Mouse (Mus musculus) lung, embryonic 15.5 days (tissue): ENCODE data around the gene Fbxo17. TPM values are rescaled to one million over a fixed set of nuclear protein-coding genes. Genes with fewer than 3 reads are reported as not detected.
A peak's percentile ranks its signal among the peaks of the same experiment; 100 is the strongest.

Source experiments
- ATAC-seq: fragments of 200-750 bp; cut with Nextera tagmentation; 2 replicates; pipeline ENCODE4 v1.8.0; 2017; ENCODE audit warnings: moderate number of reproducible peaks, borderline replicate concordance; ENCODE audit not compliant: low FRiP score, low TSS enrichment; ENCODE audit errors: extremely low read depth
- H3K27ac ChIP-seq: fragments of 300-500 bp; sonication (generic); 2 replicates; pipeline ENCODE4 v1.5.1; 2015; ENCODE audit warnings: moderate library complexity, mild to moderate bottlenecking, inconsistent platforms
- H3K27me3 ChIP-seq: fragments of 300-500 bp; sonication (generic); 2 replicates; pipeline ENCODE4 v1.6.1; 2015; ENCODE audit warnings: inconsistent platforms
- H3K36me3 ChIP-seq: fragments of 300-500 bp; sonication (generic); 2 replicates; pipeline ENCODE4 v1.6.1; 2015; ENCODE audit warnings: inconsistent platforms
- H3K4me1 ChIP-seq: fragments of 300-500 bp; sonication (generic); 2 replicates; pipeline ENCODE4 v1.6.1; 2015; ENCODE audit warnings: inconsistent platforms
- H3K4me2 ChIP-seq: fragments of 300-500 bp; sonication (generic); 2 replicates; pipeline ENCODE4 v1.6.1; 2015; ENCODE audit warnings: inconsistent platforms, mild to moderate bottlenecking, moderate library complexity
- H3K4me3 ChIP-seq: fragments of 300-500 bp; sonication (generic); 2 replicates; pipeline ENCODE4 v1.5.1; 2015; ENCODE audit warnings: mild to moderate bottlenecking, inconsistent platforms
- H3K9ac ChIP-seq: fragments of 300-500 bp; sonication (generic); 2 replicates; pipeline ENCODE4 v1.6.1; 2015; ENCODE audit warnings: inconsistent platforms
- H3K9me3 ChIP-seq: fragments of 300-500 bp; sonication (generic); 2 replicates; pipeline ENCODE4 v1.6.1; 2016; ENCODE audit warnings: inconsistent platforms
- WGBS: fragments of 180-500 bp; shearing (Covaris S2); methylation state at CpG from one replicate; pipeline ENCODE4 v1.1.7; 2015; 5-methylcytosine and 5-hydroxymethylcytosine counted together
- polyA plus RNA-seq: library from polyadenylated mRNA; unstranded; fragments of >200 nt; fragmentation: Nextera tagmentation; extraction: Ambion mirVana; gene quantifications from 2 replicates; pipeline ENCODE4 v1.2.1, GENCODE M21; 2015

Gene Fbxo17
- polyA plus RNA-seq, 1 experiment from 2014 or later = 15.6 TPM

GRCm38 (mm10) chr7:28741368-28741708 lies 24.7 kb downstream of the Fbxo17 start:
- Histone ChIP-seq H3K27ac (peak overlapping the region; percentile 37; the same call in 1 of the 2 replicates), H3K27me3 (no peaks in the 10 kb centered on the region), H3K36me3 (peaks cover 33% of the 10 kb centered on the region), H3K4me2 (peak overlapping the region; percentile 77), H3K4me3 (peak overlapping the region; percentile 79), H3K9me3 (no peaks in the 10 kb centered on the region), H3K9ac (peak overlapping the region; percentile 82), H3K4me1 (peaks cover 17% of the 10 kb centered on the region)
- peak; percentile 7; the same call in 1 of the 2 replicates for ATAC-seq
- WGBS = 1% methylated on average over 13 of the region's 13 CpGs

- no peaks in the 10 kb centered on the region for H3K9me3 ChIP-seq
- H3K4me1 ChIP-seq = peaks cover 17% of the 10 kb centered on the region
- peak within 1 kb of the TSS; percentile 77 for H3K4me2 ChIP-seq
- peak; percentile 98 for ATAC-seq
- peak within 1 kb of the TSS; percentile 82 for H3K9ac ChIP-seq
- under 1% methylated on average over 39 of the region's 39 CpGs for WGBS
- peaks cover 35% of the 10 kb centered on the region for H3K36me3 ChIP-seq
- H3K4me3 ChIP-seq = peak within 1 kb of the TSS; percentile 79
- H3K27me3 ChIP-seq = no peaks in the 10 kb centered on the region
- H3K27ac ChIP-seq = peak within 1 kb of the TSS; percentile 92
Measured at GRCm38 (mm10) chr7:28741709-28742438, 25.3 kb downstream of the Fbxo17 start, which contains the start of the genes Mrps12 and Sars2. Gene Mrps12, minus strand, starts transcription at chr7:28741820. Gene Sars2, plus strand, starts transcription at chr7:28741992.

- H3K9me3 ChIP-seq = no peaks in the 10 kb centered on the region
- no peaks in the 10 kb centered on the region for H3K27me3 ChIP-seq
- no peak overlapping the region for H3K9ac ChIP-seq
- no peak overlapping the region for H3K27ac ChIP-seq
- H3K4me2 ChIP-seq = no peak overlapping the region
- peaks cover 18% of the 10 kb centered on the region for H3K36me3 ChIP-seq
- no peaks in the 10 kb centered on the region for H3K4me1 ChIP-seq
- H3K4me3 ChIP-seq = no peak overlapping the region
- WGBS = 90% methylated on average over 7 of the region's 7 CpGs
- ATAC-seq = peak; percentile 15; the same call in 1 of the 2 replicates
Measured at GRCm38 (mm10) chr7:28749935-28750334, 33.3 kb downstream of the Fbxo17 start.

GRCm38 (mm10) chr7:28756079-28756478 lies 39.5 kb downstream of the Fbxo17 start, which contains the start of gene Ccer2:
Gene Ccer2, plus strand, starts transcription at chr7:28756174.
- Histone ChIP-seq H3K9ac (no peak within 1 kb of the TSS), H3K4me3 (no peak within 1 kb of the TSS), H3K4me1 (0 out of 2 replicates have a peak, but pooled peaks cover 7% of the 10 kb centered on the region), H3K36me3 (peaks cover 16% of the 10 kb centered on the region; the same call in 1 of the 2 replicates), H3K27ac (no peak within 1 kb of the TSS), H3K27me3 (peaks cover 15% of the 10 kb centered on the region), H3K9me3 (no peaks in the 10 kb centered on the region), H3K4me2 (no peak within 1 kb of the TSS)
- ATAC-seq = no peak
- WGBS = 1% methylated on average over 17 of the region's 17 CpGs

GRCm38 (mm10) chr7:28758623-28759022 lies 42.0 kb downstream of the Fbxo17 start:
- no peak overlapping the region for H3K27ac ChIP-seq
- peaks cover 25% of the 10 kb centered on the region; the same call in 1 of the 2 replicates for H3K36me3 ChIP-seq
- 87% methylated on average over 13 of the region's 13 CpGs for WGBS
- H3K9ac ChIP-seq = no peak overlapping the region
- 0 out of 2 replicates have a peak, but pooled peaks cover 7% of the 10 kb centered on the region for H3K4me1 ChIP-seq
- H3K9me3 ChIP-seq = no peaks in the 10 kb centered on the region
- H3K4me2 ChIP-seq = no peak overlapping the region
- H3K4me3 ChIP-seq = no peak overlapping the region
- H3K27me3 ChIP-seq = peaks cover 15% of the 10 kb centered on the region
- no peak for ATAC-seq

- peaks cover 8% of the 10 kb centered on the region for H3K4me1 ChIP-seq
- H3K36me3 ChIP-seq = peaks cover 25% of the 10 kb centered on the region; the same call in 1 of the 2 replicates
- H3K4me3 ChIP-seq = no peak overlapping the region
- H3K4me2 ChIP-seq = no peak overlapping the region
- H3K27ac ChIP-seq = no peak overlapping the region
- H3K9ac ChIP-seq = no peak overlapping the region
- ATAC-seq = no peak
- no peaks in the 10 kb centered on the region for H3K9me3 ChIP-seq
- no peaks in the 10 kb centered on the region for H3K27me3 ChIP-seq
- 84% methylated on average over 9 of the region's 9 CpGs for WGBS
Measured at GRCm38 (mm10) chr7:28761907-28762306, 45.3 kb downstream of the Fbxo17 start.

- Histone ChIP-seq H3K9me3 (no peaks in the 10 kb centered on the region), H3K4me1 (peaks cover 16% of the 10 kb centered on the region), H3K4me2 (peak overlapping the region; percentile 63), H3K4me3 (peak overlapping the region; percentile 70), H3K27ac (no peak overlapping the region), H3K9ac (no peak overlapping the region), H3K36me3 (peaks cover 16% of the 10 kb centered on the region; the same call in 1 of the 2 replicates), H3K27me3 (no peaks in the 10 kb centered on the region)
- 76% methylated on average over 6 of the region's 6 CpGs for WGBS
- no peak for ATAC-seq
Measured at GRCm38 (mm10) chr7:28765211-28765610, 48.6 kb downstream of the Fbxo17 start.

GRCm38 (mm10) chr7:28766173-28766879 lies 49.7 kb downstream of the Fbxo17 start, which contains the start of gene Sirt2:
Gene Sirt2, plus strand, starts transcription at chr7:28766735.
- Histone ChIP-seq H3K4me1 (peaks cover 16% of the 10 kb centered on the region), H3K4me2 (peak within 1 kb of the TSS; percentile 63), H3K27me3 (no peaks in the 10 kb centered on the region), H3K4me3 (peak within 1 kb of the TSS; percentile 70), H3K9me3 (no peaks in the 10 kb centered on the region), H3K27ac (no peak within 1 kb of the TSS), H3K9ac (peak within 1 kb of the TSS; percentile 59), H3K36me3 (peaks cover 10% of the 10 kb centered on the region; the same call in 1 of the 2 replicates)
- ATAC-seq = peak; percentile 99
- under 1% methylated on average over 45 of the region's 45 CpGs for WGBS

GRCm38 (mm10) chr7:28766910-28767309 lies 50.3 kb downstream of the Fbxo17 start:
- Histone ChIP-seq H3K27me3 (no peaks in the 10 kb centered on the region), H3K4me2 (peak overlapping the region; percentile 59), H3K9ac (peak overlapping the region; percentile 49), H3K27ac (no peak overlapping the region), H3K36me3 (peaks cover 4% of the 10 kb centered on the region; the same call in 1 of the 2 replicates), H3K4me1 (peaks cover 16% of the 10 kb centered on the region), H3K9me3 (no peaks in the 10 kb centered on the region), H3K4me3 (peak overlapping the region; percentile 70)
- ATAC-seq = no peak
- 5% methylated on average over 14 of the region's 14 CpGs for WGBS

GRCm38 (mm10) chr7:28767462-28767965 lies 50.9 kb downstream of the Fbxo17 start, which contains the start of gene Nfkbib:
Gene Nfkbib, minus strand, starts transcription at chr7:28767512.
- H3K4me2 ChIP-seq = peak within 1 kb of the TSS; percentile 63
- peak within 1 kb of the TSS; percentile 70 for H3K4me3 ChIP-seq
- H3K27ac ChIP-seq = no peak within 1 kb of the TSS
- peak within 1 kb of the TSS; percentile 49 for H3K9ac ChIP-seq
- no peaks in the 10 kb centered on the region for H3K9me3 ChIP-seq
- no peaks in the 10 kb centered on the region for H3K36me3 ChIP-seq
- ATAC-seq = no peak
- 52% methylated on average over 7 of the region's 7 CpGs for WGBS
- H3K27me3 ChIP-seq = no peaks in the 10 kb centered on the region
- peaks cover 16% of the 10 kb centered on the region for H3K4me1 ChIP-seq

GRCm38 (mm10) chr7:28769414-28769958 lies 52.9 kb downstream of the Fbxo17 start:
- Histone ChIP-seq H3K27me3 (no peaks in the 10 kb centered on the region), H3K27ac (no peak overlapping the region), H3K9me3 (no peaks in the 10 kb centered on the region), H3K4me1 (peaks cover 16% of the 10 kb centered on the region), H3K36me3 (no peaks in the 10 kb centered on the region; the same call in 1 of the 2 replicates), H3K4me2 (no peak overlapping the region), H3K9ac (no peak overlapping the region), H3K4me3 (no peak overlapping the region)
- ATAC-seq = no peak
- WGBS = 88% methylated on average over 9 of the region's 9 CpGs
